Mouse (Mus musculus) left cerebral cortex, postnatal 25 days (tissue): Measurements from ENCODE around the gene Mfsd14a. TPM values are rescaled to one million over a fixed set of nuclear protein-coding genes. Genes with fewer than 3 reads are reported as not detected.
"Not testable (repeated sequence)": the region's sequence is repeated elsewhere in the genome, so short reads cannot be mapped to it uniquely, and the experiment has no call there.

Experiments used
- DNase-seq, 2 experiments: peaks; one replicate each; pipeline ENCODE4 v3.0.0; 2022; ENCODE audit warnings: low spot score in 2 of 2, mixed read lengths in 1 of 2
- intact Hi-C: fragments of 180-260 bp; cut with DNase I; formaldehyde crosslinking; loops from one replicate; pipeline ENCODE4 v1.15.1; 2025
- total RNA-seq, 2 experiments: library from RNA; stranded (reverse); gene quantifications; 2 replicates each; pipeline ENCODE4 v1.2.3; 2021

Mfsd14a gene
- 10 to 100 TPM; 61.6 to 62.4 TPM for total RNA-seq

- peak; percentile 98 for DNase-seq
- intact Hi-C loops: loop anchor here (1.0 to 5.0 kb wide), 2 partner anchors 68 to 155 kb away; partner anchors contain the start of genes Rtca and Sass6
Observed at GRCm38 (mm10) chr3:116662463-116662863, at the start of gene Mfsd14a. Gene Mfsd14a (minus strand): TSS chr3:116662677.

- intact Hi-C loops: no loop called here
- DNase-seq: peak; percentile 77 to 78
Observed at GRCm38 (mm10) chr3:116711624-116712435, 49.4 kb upstream of the Mfsd14a start.

DNA sequence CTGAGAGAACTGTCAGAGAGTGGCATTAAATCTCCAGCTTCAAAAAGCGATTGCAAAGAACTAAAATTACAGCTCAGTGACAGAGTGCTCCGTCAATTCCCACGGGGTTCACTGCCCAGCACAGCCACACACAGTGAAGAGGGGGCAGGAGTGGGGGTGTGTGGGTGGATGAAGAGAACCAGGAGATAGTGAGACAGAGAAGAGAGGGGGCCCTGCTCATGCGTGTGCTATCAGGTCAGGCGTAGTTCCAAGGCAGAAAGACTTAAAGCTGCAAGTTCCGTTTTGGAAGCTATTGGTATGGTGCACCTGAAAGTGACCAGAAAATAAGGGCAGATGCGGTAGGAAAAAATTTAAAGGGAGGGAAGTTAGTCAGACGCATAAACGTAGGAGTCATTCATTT lies 48.5 kb upstream of the Mfsd14a start:
- intact Hi-C loops: no loop called here
- no peak for DNase-seq

DNA sequence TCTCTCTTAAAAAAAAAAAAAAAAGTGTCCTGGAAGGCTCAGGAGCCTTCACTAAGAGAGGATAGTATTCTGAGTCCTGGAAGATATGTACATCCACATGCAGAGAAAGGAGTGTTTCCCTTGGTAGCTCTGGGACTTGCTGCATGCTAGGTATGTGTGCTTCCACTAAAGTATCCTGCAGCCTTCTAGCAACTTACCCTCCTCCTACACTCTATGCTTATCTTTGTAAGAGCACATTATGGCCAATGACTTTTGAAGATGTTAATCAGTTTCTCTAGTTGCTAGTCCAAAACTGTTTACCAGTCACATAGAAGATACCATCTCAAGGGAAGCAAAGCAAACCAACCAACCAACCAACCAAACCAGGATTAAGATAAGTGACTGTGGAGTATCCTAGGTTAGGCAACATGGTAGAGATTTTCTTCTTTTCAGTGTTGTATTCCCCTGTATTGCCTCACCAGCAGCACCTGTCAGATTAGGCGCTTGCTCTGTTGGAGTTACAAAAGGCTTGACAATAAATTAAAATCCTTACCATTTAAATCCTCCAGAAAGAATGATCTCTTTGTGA lies 43.2 kb upstream of the Mfsd14a start:
- intact Hi-C loops: no loop called here

GRCm38 (mm10) chr3:116703835-116704234 lies 41.4 kb upstream of the Mfsd14a start:
- DNase-seq: no peak
- intact Hi-C loops: no loop called here

More for the DNA sequence above, 43.2 kb upstream of the Mfsd14a start:
- DNase-seq: no peak

DNA sequence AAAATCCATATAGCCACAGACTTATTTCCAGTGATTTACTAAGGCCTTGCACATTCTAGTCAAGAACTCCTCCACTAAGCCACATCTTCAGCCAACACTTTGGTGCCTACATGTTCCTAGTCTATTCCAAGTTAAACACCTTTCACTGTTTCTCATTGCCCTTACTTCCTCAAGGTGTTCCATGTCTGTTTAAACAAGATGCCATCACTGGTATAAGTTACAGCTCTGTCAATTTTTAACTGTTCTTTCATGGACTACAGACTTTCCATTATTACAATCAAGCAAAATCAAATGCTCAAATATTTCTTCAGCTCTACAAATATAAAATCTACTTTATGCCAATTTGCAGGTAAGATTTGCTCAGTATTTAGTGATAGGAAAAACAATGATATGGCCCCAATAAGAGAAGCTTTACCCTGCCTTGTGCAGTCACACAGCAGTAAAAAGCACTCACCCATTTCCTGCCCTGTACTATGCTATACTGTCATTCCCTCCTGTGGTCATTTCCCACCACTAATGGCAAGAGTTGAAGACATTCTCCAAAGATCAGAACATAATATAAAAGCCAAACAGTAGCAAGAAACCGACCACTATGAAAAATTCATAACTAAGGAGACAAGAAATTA lies 40.3 kb upstream of the Mfsd14a start:
- DNase-seq: no peak
- intact Hi-C loops: no loop called here

- no peak for DNase-seq
- intact Hi-C loops: no loop called here
Observed at GRCm38 (mm10) chr3:116701601-116702000, 39.1 kb upstream of the Mfsd14a start.

DNA sequence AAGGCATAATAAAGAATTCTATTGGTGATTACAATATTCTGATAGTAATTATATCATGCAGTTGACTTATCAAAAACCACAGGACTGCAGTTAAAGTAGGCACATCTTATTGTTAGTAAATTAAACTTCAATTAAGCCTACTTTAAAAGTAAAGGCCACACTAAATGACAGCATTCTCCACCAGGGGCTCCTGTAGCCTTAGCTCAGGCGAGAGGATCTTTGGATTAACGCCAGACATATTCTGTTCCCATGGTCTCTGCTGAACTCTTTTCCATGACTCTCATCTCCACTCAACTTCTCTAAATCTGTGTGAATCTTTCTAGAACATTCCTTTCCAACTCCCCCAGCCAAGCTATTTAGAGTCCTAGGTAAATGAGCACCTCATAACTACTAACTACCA lies 36.3 kb upstream of the Mfsd14a start:
- DNase-seq: no peak
- intact Hi-C loops: no loop called here

DNA sequence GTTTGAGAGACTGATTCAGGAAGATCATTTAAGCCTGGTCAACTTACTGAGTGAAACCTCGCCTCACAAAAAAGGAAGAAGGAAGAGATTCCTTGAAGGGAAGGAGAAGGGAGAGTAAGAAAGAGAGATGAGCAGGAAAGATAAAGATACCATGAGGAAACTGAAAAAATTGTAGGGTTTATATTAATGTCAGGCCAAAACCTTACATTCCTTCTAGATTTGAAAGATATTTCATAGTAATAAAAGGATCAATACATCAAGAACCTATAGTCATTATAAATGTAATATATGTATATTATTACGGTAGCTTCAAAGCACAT lies 33.1 kb upstream of the Mfsd14a start:
- intact Hi-C loops: no loop called here
- no peak for DNase-seq

DNA sequence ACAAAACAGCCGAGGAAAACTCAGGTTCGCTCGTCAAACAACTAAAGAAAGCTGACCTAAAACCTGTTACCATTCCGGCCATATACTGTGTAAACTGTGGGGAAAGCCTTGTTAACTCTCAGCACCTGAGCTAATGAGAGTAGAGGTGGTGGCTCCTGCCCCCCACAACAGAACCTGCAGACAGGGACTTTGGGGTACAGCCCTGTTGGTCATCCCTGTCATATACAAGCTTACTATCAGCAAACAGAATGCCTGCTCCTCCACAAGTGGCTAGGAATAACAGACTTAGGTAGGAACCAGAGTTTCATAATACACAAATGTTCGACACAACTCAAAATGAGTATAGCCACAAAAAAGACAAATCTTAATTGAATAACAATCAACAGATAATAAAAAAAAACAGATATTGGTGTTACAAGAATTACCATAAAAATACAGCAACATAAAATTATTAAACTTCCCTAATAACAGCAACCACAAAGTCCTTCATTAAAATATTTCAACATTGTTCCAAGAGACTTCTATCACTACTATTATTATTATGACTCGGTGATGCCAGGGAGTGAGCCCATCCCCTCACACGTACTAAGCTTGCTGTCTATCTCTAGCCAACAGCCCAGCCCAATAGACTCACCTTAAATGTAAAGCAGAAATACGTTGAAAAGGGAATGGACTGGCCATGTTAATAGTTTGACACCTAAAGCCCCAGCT lies 32.6 kb upstream of the Mfsd14a start:
- intact Hi-C loops: no loop called here
- no peak for DNase-seq

DNA sequence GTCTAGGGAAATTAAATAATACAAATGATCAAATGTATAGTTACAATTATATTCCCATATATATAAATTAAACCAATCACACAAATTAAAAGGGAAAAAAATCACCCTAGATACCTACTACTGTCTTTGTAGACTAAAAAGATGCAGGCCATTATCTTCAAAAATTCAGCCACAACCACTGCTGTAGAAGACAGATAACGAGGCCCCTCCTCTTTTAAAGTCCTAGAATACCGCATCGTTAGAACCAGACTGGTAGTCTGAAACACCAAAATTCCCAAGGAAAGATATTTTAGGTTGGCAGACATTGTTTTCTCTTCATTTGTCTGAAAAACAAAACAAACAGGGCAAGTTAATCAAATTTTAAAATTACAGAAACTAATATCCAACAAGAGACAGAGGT lies 31.8 kb upstream of the Mfsd14a start:
- no peak for DNase-seq
- intact Hi-C loops: no loop called here

- intact Hi-C loops: no loop called here
- DNase-seq: no peak
Observed at GRCm38 (mm10) chr3:116681160-116681559, 18.7 kb upstream of the Mfsd14a start, which contains the start of gene Gm43191. Gene Gm43191 (minus strand): TSS chr3:116681260.

DNA sequence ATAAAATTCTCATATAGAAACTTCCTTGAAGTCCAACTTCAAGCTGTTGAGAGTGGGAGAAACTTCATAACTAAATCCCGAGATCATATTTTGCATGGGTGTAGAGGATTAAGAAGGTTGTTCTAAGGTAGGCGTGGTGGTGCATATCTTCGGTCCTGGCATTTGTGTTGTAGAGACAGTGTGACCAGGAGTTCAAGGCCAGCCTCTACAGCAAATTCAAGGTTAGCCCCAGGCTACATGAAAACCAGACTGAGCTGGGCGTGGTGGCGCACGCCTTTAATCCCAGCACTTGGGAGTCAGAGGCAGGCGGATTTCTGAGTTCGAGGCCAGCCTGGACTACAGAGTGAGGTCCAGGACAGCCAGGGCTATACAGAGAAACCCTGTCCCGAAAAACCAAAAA lies 1.8 kb upstream of the Mfsd14a start:
- DNase-seq: not testable (repeated sequence)
- intact Hi-C loops: loop anchor here (5.0 kb wide), 1 partner anchor 157 kb away; the partner anchor contains the start of gene Rtca

GRCm38 (mm10) chr3:116661870-116662414 lies 535 bp downstream of the Mfsd14a start:
- peak; percentile 19 to 60 for DNase-seq
- intact Hi-C loops: loop anchor here (1.0 to 5.0 kb wide), 2 partner anchors 68 to 155 kb away; partner anchors contain the start of genes Rtca and Sass6

GRCm38 (mm10) chr3:116661288-116661869 lies 1.1 kb downstream of the Mfsd14a start:
- intact Hi-C loops: loop anchor here (5.0 kb wide), 1 partner anchor 154 kb away; the partner anchor contains the start of gene Rtca
- DNase-seq: no peak

DNA sequence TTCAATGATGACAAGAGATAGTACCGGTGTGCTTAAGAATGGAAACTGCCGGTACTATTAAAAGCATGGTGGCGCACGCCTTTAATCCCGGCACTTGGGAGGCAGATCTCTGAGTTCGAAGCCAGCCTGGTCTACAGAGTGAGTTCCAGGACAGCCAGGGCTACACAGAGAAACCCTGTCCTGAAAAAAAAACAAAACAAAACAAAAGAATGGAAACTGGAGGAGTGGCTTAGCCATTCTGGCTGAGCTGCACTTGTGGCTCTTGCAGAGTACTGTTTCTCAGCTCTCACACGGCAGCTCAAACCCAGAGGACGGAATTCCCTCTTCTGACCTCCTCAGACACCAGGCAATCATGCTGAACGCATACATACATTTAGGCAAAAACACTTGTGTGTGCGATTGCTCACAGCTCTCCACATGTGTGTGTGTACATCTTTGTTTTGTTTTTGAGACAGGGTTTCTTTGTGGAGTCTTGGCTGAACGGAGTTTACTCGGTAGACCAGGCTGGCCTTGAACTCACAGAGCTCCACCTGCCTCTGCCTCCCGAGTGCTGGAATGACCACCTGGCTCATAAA lies 2.5 kb downstream of the Mfsd14a start:
- no peak for DNase-seq
- intact Hi-C loops: loop anchor here (5.0 kb wide), 1 partner anchor 153 kb away; the partner anchor contains the start of gene Rtca

- intact Hi-C loops: no loop called here
- no peak for DNase-seq
Observed at GRCm38 (mm10) chr3:116658928-116659565, 3.4 kb downstream of the Mfsd14a start.

DNA sequence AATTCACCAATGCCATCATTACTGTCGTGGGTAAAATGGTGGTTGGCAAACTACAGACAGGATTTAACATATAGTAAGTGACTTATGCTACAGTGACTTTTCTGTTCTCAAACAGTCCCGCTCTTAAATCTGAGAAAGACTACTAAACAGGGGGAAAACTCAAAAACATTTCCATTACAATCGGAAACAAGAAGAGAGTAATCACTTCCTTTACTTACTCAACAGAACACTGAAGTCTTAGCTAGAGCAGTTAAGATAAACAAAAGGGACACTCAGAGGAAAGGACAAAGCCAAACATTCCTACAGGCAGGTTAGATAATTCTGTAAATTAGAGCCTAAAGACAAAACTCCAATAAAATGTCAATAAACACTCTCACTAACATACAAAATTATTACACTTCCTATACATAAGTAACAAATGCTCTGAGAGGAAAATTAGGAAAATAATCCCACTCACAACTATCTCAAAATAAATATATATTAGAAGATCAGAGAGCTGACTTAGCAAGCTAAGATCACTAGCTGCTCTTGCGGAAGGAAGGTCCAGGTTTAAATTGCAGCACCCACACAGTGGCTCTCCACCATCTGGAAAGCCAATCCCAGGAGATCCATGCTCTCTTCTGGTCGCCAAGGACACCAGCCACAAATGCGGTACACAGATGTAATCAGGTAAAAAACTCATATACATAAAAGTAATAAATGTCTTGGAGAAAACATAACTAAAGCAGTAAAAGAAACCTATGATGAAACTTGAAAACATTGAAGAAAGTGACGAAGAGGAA lies 6.1 kb downstream of the Mfsd14a start:
- no peak for DNase-seq
- intact Hi-C loops: no loop called here
